Mouse (Mus musculus) erythroblast, adult 5-6 weeks (primary cell): Measurements from ENCODE around the gene Wbp1. TPM values are rescaled to one million over a fixed set of nuclear protein-coding genes. Genes with fewer than 3 reads are reported as not detected.

Experiments
- ATAC-seq: replicated peaks from 2 replicates; pipeline ENCODE4 v1.8.0; 2016; ENCODE audit warnings: moderate number of reproducible peaks, mild to moderate bottlenecking, moderate TSS enrichment, inconsistent platforms; ENCODE audit not compliant: poor library complexity, low FRiP score, severe bottlenecking
- total RNA-seq, 2 experiments: library from RNA; stranded (forward) in 1 of 2; stranded (reverse) in 1 of 2; fragments of 150-400 nt in 1 of 2; fragments of 200-764, 138-1000 nt in 1 of 2; gene quantifications; 2 replicates each; pipeline versions ENCODE4 v1.2.3 to v1.2.4; 2015 to 2017; ENCODE audit warnings: low replicate concordance in 2 of 2

The Wbp1 gene
- total RNA-seq, 2 experiments from 2014 or later, result 18.8 to 42.2 TPM

DNA sequence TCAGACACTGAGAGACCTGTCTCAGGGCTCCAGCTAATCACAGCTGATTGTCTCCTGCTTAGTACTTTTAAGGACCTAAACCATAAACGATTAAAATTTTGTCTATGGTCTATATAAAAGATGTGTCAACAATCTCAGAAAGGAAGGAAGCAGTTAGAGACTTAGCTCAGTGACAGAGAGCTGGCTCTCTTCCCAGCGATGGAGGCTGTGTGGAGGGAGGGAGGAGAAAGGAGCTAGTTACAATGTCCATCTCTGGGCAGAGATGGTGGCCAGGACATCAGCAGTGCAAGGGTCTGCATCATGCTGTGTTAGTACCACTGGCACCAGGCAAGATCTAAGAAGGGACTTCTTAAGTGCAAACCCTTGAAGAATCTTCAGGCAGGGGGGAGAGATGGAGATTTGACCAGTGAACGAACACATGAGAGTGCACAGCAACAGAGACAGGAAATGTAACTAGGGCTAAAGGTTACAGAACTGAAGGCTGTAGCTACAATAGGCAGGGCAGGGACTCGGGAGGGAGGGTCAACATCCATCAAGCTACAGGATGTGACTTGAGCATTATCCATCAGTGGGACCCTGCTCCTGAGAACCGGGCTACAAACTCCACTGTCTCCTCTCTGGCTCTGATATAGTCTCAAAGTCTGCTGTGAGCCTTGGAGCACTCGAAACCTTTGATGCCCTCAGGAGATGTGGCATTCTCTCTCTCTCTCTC is 28.8 kb downstream of the Wbp1 start:
- no peak for ATAC-seq

DNA sequence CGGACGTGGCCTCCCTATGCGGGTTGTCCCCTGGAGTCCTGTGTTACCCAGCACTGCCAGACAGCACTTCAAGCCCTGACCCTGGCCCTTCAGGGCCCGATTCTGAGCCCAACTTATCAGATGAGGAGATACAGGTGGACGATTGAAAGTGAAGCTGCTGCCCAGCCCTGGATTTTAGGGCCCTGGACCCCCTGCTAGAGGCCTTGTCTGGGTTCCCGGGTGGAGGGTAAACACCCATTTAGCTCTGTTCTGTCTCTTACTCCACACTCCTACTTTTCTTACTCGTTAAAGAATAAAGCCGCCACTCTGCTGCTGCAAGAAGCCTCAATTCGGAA is 33.5 kb downstream of the Wbp1 start:
- ATAC-seq, result no peak

DNA sequence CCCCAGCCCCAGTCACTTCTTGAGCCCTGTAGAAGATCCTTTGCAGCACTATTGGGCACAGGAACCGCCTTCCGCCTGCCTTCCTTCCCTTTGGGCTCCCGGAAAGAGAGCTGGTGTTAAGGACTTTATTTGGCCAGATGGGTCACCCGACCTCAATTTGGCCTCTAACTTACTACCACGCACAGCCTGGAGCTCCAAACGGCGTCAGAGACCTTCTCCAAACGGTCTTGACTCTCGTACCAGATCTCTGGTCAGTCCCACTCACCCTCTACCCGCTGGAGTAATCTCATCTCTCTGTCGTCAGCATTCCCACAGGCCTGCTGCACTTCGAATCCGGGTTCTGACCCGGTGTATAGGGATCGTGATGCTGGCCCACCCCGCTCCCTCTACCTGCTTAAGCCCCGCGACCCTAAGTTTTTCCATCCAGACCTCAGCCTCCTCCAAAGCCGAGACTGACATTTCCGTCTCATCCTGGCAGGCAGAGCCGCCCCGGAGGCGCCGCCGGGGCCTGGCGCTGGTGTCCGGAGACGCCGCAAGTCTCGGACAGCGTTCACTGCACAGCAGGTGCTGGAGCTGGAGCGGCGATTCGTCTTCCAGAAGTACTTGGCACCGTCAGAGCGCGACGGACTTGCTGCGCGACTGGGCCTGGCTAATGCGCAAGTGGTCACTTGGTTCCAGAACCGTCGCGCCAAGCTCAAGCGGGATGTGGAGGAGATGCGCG is 34.0 kb downstream of the Wbp1 start:
- ATAC-seq, result no peak

DNA sequence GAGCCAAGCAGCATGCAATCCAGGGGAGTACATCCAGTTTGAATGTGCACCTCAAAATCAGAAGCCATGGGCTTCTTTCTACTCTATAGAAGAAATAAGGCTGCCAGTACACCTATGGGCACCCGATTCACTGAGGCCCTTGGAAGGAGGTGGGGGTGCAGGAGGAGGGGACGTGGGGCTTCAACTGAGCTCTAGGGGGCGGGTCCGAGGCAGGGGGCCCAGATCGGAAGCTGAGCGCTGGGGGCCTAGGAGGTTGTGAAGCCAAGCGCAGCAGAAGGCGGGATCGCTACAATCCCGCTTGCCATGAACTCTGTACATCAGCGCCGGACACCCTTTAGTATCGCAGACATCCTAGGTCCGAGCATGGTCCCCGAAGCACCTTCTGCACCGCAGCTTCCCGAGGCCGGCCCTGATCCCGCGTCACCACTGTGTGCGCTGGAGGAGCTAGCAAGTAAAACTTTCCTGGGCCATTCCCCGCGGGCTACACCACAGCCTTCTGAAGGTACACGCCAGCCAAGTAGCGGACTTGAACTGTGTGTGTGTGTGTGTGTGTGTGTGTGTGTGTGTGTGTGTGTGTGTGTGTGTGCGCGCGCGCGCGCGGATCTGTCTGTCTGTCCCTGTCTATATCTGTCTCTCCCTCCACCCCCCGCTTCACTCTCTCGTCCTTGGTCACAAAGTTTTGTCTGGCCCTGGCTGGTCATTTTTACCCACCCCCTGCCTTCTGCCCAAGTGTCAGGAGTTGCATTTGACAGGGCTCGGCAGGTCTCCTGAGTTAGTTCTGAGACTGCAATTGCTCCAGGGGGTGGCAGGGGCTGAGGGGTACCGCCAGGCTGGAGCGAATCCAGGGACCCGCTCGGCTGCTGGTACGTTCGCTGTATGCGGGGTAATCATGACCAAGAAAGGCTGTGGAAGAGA is 35.0 kb downstream of the Wbp1 start, which contains the start of gene Lbx2:
TSS of gene Lbx2 (plus strand) at position 247 of the 915 bp plus-strand sequence.
- no peak for ATAC-seq

- ATAC-seq, result no peak
Observed at GRCm38 (mm10) chr6:83084477-83084876, 36.9 kb downstream of the Wbp1 start.

- no peak for ATAC-seq
Observed at GRCm38 (mm10) chr6:83083497-83083896, 37.9 kb downstream of the Wbp1 start.

DNA sequence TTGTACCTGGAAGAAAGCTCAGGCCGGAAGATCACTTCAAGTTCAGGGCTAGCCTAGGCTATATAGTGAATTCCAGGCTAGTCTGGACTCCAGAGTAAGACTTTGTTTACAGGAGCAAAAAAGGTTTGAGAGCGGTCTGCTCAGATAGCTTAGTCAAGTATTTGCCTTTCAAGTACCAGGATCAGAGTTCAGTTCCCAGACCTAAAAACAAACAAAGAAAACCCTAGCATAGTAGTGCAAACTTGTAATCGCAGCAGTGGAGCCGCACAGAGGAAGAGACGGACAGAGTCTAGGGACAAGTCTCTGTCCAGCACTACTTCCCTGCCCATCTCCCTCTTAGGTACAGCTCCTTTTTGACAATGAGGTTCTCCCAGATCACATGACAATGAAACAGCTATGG is 41.1 kb downstream of the Wbp1 start:
- no peak for ATAC-seq

DNA sequence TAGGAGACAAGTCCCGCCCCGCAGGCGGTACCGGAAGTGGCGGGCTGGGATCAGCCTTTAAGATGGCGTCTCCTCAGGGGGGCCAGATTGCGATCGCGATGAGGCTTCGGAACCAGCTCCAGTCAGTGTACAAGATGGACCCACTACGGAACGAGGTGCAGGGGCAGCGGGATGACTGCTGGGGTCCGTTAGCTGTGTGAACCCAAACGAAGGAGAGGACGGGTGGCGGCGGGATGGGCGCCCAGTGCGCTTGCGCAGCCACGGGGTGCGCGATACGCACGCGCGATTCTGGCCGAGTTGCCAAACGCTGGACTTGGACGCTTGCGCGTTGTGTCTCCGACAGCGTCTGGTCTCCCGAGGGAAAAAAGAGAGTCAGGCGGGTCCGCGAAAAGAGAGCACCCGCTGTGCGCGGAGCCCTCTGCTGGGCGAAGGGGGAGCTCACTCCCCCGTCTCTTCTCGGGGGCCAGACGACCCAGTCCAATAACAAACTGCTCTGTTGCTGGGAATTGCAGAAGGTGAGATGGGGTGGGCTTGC is 43.0 kb downstream of the Wbp1 start:
- ATAC-seq, result peak; percentile 93

GRCm38 (mm10) chr6:83077630-83078323 is 43.6 kb downstream of the Wbp1 start, which contains the start of gene Pcgf1:
TSS of gene Pcgf1 (plus strand) at chr6:83077869.
- peak; percentile 44 for ATAC-seq

GRCm38 (mm10) chr6:83074979-83075378 is 46.4 kb downstream of the Wbp1 start:
- ATAC-seq, result no peak

DNA sequence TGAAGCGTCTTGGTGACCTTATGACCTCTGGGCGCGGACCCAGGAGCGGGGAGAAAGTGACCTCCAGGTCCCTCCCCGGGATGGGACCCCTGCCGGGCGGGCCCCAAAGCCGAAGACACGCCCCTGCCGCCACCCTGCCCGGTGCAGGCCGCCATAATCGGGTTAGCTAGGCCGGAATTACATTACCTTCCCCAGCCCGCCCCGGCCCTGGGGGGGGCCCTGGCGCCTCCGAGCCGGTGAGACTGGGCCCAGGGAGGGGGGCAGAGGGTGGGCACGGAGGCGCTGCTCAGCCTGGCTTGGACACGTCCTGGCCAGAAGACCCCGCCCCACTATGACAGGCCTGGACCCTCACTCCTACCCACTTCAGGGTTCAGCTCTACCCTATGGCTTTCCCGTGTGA is 50.1 kb downstream of the Wbp1 start:
- no peak for ATAC-seq

DNA sequence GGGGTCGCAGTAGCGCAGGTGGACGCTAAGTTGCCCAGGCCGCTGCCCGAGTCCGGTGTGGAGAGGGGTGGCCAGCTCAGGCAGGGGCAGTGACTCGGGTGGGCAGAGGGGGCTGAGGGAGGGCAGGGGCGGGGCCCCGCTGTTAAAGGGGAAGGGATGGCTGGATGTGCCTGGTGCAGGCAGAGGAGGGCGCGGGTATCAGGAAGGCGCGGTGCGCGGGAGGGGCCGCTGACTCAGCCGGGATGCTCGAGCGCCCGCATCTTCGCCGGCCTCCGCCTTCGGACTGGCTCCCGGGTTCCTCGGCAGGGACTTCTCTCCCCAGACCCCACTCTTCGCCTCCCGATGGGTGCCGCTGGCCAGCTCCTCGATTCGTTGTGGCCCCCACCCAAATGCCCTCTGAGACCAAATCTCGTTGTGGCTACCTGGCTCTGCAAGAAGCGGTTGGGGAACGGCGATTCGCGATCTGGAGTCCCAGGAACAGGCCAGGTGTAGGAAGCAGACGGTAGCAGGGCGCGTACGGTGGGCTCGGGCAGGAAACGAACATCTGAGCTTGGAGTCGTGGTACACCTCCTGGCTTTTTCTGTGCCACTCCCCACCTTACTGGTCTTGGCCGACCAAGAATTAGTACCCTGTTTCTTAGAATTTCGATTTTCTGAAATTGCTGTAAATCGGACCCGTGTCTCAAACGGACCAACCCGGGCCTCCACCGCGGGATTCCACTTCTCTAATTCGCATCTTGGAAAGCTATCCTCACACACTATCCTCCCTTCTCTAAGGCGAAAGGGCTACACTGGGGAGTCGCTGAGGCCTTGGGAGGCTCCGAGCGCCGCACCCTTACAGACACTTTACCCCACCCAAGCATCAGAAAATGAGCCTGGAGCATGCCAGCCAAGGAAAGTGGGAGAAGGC is 50.8 kb downstream of the Wbp1 start:
- no peak for ATAC-seq

GRCm38 (mm10) chr6:83070247-83070310 is 51.3 kb downstream of the Wbp1 start, which contains the start of gene Tlx2:
TSS of gene Tlx2 (minus strand) at chr6:83070293.
- ATAC-seq, result no peak

DNA sequence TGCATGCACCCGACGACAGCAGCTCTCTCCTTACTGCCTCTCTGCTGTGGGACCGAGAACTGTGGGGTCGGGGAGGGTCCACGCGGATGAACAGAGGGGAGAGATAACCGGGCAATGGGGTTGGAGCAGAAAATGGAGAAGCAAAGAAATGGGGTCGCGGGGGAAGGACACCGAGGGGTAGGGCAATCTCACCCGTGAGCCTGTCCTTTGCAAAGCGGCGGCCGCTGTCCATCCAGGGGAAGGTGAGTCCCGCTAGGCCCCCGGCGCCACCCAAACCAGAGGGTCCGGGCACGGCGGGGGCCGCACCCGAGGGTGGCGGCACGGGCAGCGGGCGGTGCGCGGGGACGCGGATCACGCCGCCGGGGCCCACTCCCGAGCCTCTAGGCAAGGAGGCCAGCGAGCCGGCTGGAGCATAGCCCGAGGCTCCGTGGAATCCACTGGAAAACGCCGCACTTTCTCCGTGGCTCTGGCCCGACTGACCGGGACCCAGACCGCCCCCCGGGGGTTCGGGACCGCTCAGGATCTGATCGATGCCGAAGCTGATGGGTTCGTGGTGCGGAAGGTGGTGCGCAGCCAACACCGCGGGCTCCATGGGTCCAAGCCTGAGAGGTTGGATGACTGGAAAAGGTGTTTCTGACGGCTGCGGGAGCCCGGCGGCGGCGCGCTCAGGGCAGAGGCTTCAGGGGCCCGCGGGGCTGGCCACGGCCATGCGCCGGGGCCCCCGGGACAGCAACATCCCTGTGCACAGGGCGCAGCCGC is 51.7 kb downstream of the Wbp1 start:
- ATAC-seq, result no peak

Other genes with a start within 250 kb of the Wbp1 start
- not detected in 2 replicates for gene Sema4f, start 181.8 kb downstream of the Wbp1 start, total RNA-seq (2015; ENCODE audit: low replicate concordance)
- gene Sema4f, start 181.8 kb downstream of the Wbp1 start, total RNA-seq (2017; ENCODE audit: low replicate concordance), result not detected in 2 replicates
- gene M1ap, start 174.7 kb downstream of the Wbp1 start, total RNA-seq (2015; ENCODE audit: low replicate concordance), result 2.7 and 25.6 TPM in 2 replicates
- 8.2 and 16.6 TPM in 2 replicates for gene M1ap, start 174.7 kb downstream of the Wbp1 start, total RNA-seq (2017; ENCODE audit: low replicate concordance)
- gene Dok1, start 88.1 kb downstream of the Wbp1 start, total RNA-seq (2015; ENCODE audit: low replicate concordance), result 11.3 and 19.4 TPM in 2 replicates
- 23.9 and 24.7 TPM in 2 replicates for gene Dok1, start 88.1 kb downstream of the Wbp1 start, total RNA-seq (2017; ENCODE audit: low replicate concordance)
- gene Loxl3, start 87.4 kb downstream of the Wbp1 start, total RNA-seq (2015; ENCODE audit: low replicate concordance), result 1.5 and 2.9 TPM in 2 replicates
- 3.2 and 3.6 TPM in 2 replicates for gene Loxl3, start 87.4 kb downstream of the Wbp1 start, total RNA-seq (2017; ENCODE audit: low replicate concordance)
- 197 and 242 TPM in 2 replicates for gene Aup1, start 67.0 kb downstream of the Wbp1 start, total RNA-seq (2015; ENCODE audit: low replicate concordance)
- 212 and 218 TPM in 2 replicates for gene Aup1, start 67.0 kb downstream of the Wbp1 start, total RNA-seq (2017; ENCODE audit: low replicate concordance)
- 69.4 and 97.8 TPM in 2 replicates for gene Htra2, start 66.3 kb downstream of the Wbp1 start, total RNA-seq (2015; ENCODE audit: low replicate concordance)
- 41.9 and 57.7 TPM in 2 replicates for gene Htra2, start 66.3 kb downstream of the Wbp1 start, total RNA-seq (2017; ENCODE audit: low replicate concordance)
- gene Dqx1, start 63.7 kb downstream of the Wbp1 start, total RNA-seq (2015; ENCODE audit: low replicate concordance), result 1.7 and 3.5 TPM in 2 replicates
- 4.2 and 6.7 TPM in 2 replicates for gene Dqx1, start 63.7 kb downstream of the Wbp1 start, total RNA-seq (2017; ENCODE audit: low replicate concordance)
- not detected in 2 replicates for gene Tlx2, start 51.3 kb downstream of the Wbp1 start, total RNA-seq (2015; ENCODE audit: low replicate concordance)
- not detected in 2 replicates for gene Tlx2, start 51.3 kb downstream of the Wbp1 start, total RNA-seq (2017; ENCODE audit: low replicate concordance)
- 19.8 and 29.7 TPM in 2 replicates for gene Pcgf1, start 43.7 kb downstream of the Wbp1 start, total RNA-seq (2015; ENCODE audit: low replicate concordance)
- gene Pcgf1, start 43.7 kb downstream of the Wbp1 start, total RNA-seq (2017; ENCODE audit: low replicate concordance), result 11.0 and 18.1 TPM in 2 replicates
- not detected in 2 replicates for gene Lbx2, start 35.2 kb downstream of the Wbp1 start, total RNA-seq (2015; ENCODE audit: low replicate concordance)
- not detected in 2 replicates for gene Lbx2, start 35.2 kb downstream of the Wbp1 start, total RNA-seq (2017; ENCODE audit: low replicate concordance)
- not detected in 2 replicates for gene Ccdc142, start 20.0 kb downstream of the Wbp1 start, total RNA-seq (2015; ENCODE audit: low replicate concordance)
- 0.98 TPM in 1 of 2 replicates, not detected in the other for gene Ccdc142, start 20.0 kb downstream of the Wbp1 start, total RNA-seq (2017; ENCODE audit: low replicate concordance)
- 0.19 TPM in 1 of 2 replicates, not detected in the other for gene Gm42688, start 19.9 kb downstream of the Wbp1 start, total RNA-seq (2015; ENCODE audit: low replicate concordance)
- gene Gm42688, start 19.9 kb downstream of the Wbp1 start, total RNA-seq (2017; ENCODE audit: low replicate concordance), result 0.94 TPM in 1 of 2 replicates, not detected in the other
- gene Mrpl53, start 12.5 kb downstream of the Wbp1 start, total RNA-seq (2015; ENCODE audit: low replicate concordance), result 21.7 and 33.9 TPM in 2 replicates
- 6.6 and 14.8 TPM in 2 replicates for gene Mrpl53, start 12.5 kb downstream of the Wbp1 start, total RNA-seq (2017; ENCODE audit: low replicate concordance)
- gene Mogs, start 6.1 kb downstream of the Wbp1 start, total RNA-seq (2015; ENCODE audit: low replicate concordance), result 5.8 and 11.3 TPM in 2 replicates
- gene Mogs, start 6.1 kb downstream of the Wbp1 start, total RNA-seq (2017; ENCODE audit: low replicate concordance), result 13.8 and 18.5 TPM in 2 replicates
- gene Ino80b, start 3.9 kb upstream of the Wbp1 start, total RNA-seq (2015; ENCODE audit: low replicate concordance), result 0.77 and 5.2 TPM in 2 replicates
- 19.2 and 25.0 TPM in 2 replicates for gene Ino80b, start 3.9 kb upstream of the Wbp1 start, total RNA-seq (2017; ENCODE audit: low replicate concordance)
- gene Rtkn, start 13.9 kb upstream of the Wbp1 start, total RNA-seq (2015; ENCODE audit: low replicate concordance), result 0.63 TPM in 1 of 2 replicates, not detected in the other
- not detected in 2 replicates for gene Rtkn, start 13.9 kb upstream of the Wbp1 start, total RNA-seq (2017; ENCODE audit: low replicate concordance)
- not detected in 2 replicates for gene Wdr54, start 34.8 kb upstream of the Wbp1 start, total RNA-seq (2015; ENCODE audit: low replicate concordance)
- gene Wdr54, start 34.8 kb upstream of the Wbp1 start, total RNA-seq (2017; ENCODE audit: low replicate concordance), result 0.28 TPM in 1 of 2 replicates, not detected in the other
- not detected in 2 replicates for gene 1700003E16Rik, start 34.8 kb upstream of the Wbp1 start, total RNA-seq (2015; ENCODE audit: low replicate concordance)
- gene 1700003E16Rik, start 34.8 kb upstream of the Wbp1 start, total RNA-seq (2017; ENCODE audit: low replicate concordance), result not detected in 2 replicates
- gene Dctn1, start 44.4 kb upstream of the Wbp1 start, total RNA-seq (2015; ENCODE audit: low replicate concordance), result 21.7 and 21.9 TPM in 2 replicates
- 18.0 and 25.9 TPM in 2 replicates for gene Dctn1, start 44.4 kb upstream of the Wbp1 start, total RNA-seq (2017; ENCODE audit: low replicate concordance)
- gene Slc4a5, start 98.3 kb upstream of the Wbp1 start, total RNA-seq (2015; ENCODE audit: low replicate concordance), result 1.0 and 1.2 TPM in 2 replicates
- gene Slc4a5, start 98.3 kb upstream of the Wbp1 start, total RNA-seq (2017; ENCODE audit: low replicate concordance), result 0.28 and 0.43 TPM in 2 replicates
- 13.8 and 21.1 TPM in 2 replicates for gene Mthfd2, start 204.3 kb upstream of the Wbp1 start, total RNA-seq (2015; ENCODE audit: low replicate concordance)
- gene Mthfd2, start 204.3 kb upstream of the Wbp1 start, total RNA-seq (2017; ENCODE audit: low replicate concordance), result 21.8 and 29.0 TPM in 2 replicates
- 51.6 and 54.6 TPM in 2 replicates for gene Mob1a, start 204.5 kb upstream of the Wbp1 start, total RNA-seq (2015; ENCODE audit: low replicate concordance)
- 71.1 and 78.7 TPM in 2 replicates for gene Mob1a, start 204.5 kb upstream of the Wbp1 start, total RNA-seq (2017; ENCODE audit: low replicate concordance)
- 99.1 and 113 TPM in 2 replicates for gene Bola3, start 227.6 kb upstream of the Wbp1 start, total RNA-seq (2015; ENCODE audit: low replicate concordance)
- gene Bola3, start 227.6 kb upstream of the Wbp1 start, total RNA-seq (2017; ENCODE audit: low replicate concordance), result 93.6 and 115 TPM in 2 replicates